Comparison of ENCODE assay signal across 8 mouse cellular contexts in genomic region chr4:46276851-46277581, GRCm38 (mm10).
A peak's percentile ranks its signal among the peaks of the same experiment; 100 is the strongest.
DNase-seq lines count a peak whose midpoint lies in the region; ATAC-seq and TF ChIP-seq lines count a peak whose summit lies in the region.

No protein-coding gene starts in this region.

- H3K27me3 ChIP-seq in hindbrain, embryonic 10.5 days (ENCODE audit: insufficient read depth, poor library complexity, severe bottlenecking) = peaks cover 51% of the 10 kb centered on the region
- H3K27me3 ChIP-seq in hindbrain, postnatal 0 days (ENCODE audit: insufficient read depth, low read length) = no peaks in the 10 kb centered on the region
- H3K27me3 ChIP-seq in hindbrain, embryonic 15.5 days = 0 out of 2 replicates have a peak, but pooled peaks cover 2% of the 10 kb centered on the region
- H3K27me3 ChIP-seq in liver, embryonic 16.5 days (ENCODE audit: control insufficient read depth, insufficient read depth, low read depth, low read length) = no peaks in the 10 kb centered on the region
- no peaks in the 10 kb centered on the region for H3K27me3 ChIP-seq in stomach, embryonic 15.5 days (replicated peaks)

- TF ChIP-seq CTCF in hindbrain, postnatal 0 days (IDR thresholded peaks at IDR 0.05; ENCODE audit: low read depth) = no peak

- H3K4me3 ChIP-seq in hindbrain, embryonic 10.5 days = peak overlapping the region; percentile 5; the same call in 1 of the 2 replicates
- no peak overlapping the region for H3K4me3 ChIP-seq in hindbrain, postnatal 0 days (ENCODE audit: low read length)
- H3K4me3 ChIP-seq in hindbrain, embryonic 15.5 days = no peak overlapping the region
- H3K4me3 ChIP-seq in liver, embryonic 16.5 days (ENCODE audit: low read depth, low read length) = no peak overlapping the region
- no peak overlapping the region for H3K4me3 ChIP-seq in stomach, embryonic 15.5 days (replicated peaks)

- 18% methylated on average over 19 of the region's 19 CpGs for WGBS in hindbrain, embryonic 10.5 days
- WGBS in hindbrain, postnatal 0 days = 23% methylated on average over 19 of the region's 19 CpGs
- 29% methylated on average over 19 of the region's 19 CpGs for WGBS in hindbrain, embryonic 15.5 days
- 15% methylated on average over 19 of the region's 19 CpGs for WGBS in liver, embryonic 16.5 days (ENCODE audit: insufficient replicate concordance)
- 14% methylated on average over 19 of the region's 19 CpGs for WGBS in stomach, embryonic 15.5 days

- no peak overlapping the region for H3K9ac ChIP-seq in hindbrain, postnatal 0 days (replicated peaks; ENCODE audit: low read length)
- H3K9ac ChIP-seq in hindbrain, embryonic 15.5 days = no peak overlapping the region
- no peak overlapping the region for H3K9ac ChIP-seq in liver, embryonic 16.5 days (ENCODE audit: low read depth, low read length)
- no peak overlapping the region for H3K9ac ChIP-seq in stomach, embryonic 15.5 days

- no peak for ATAC-seq in hindbrain, postnatal 0 days
- no peak; the same call in 1 of the 2 replicates for ATAC-seq in hindbrain, embryonic 15.5 days (ENCODE audit: low FRiP score, low read depth)
- 0 out of 2 replicates have a peak, but pooled peaks have one; percentile 13 for ATAC-seq in liver, embryonic 16.5 days (ENCODE audit: low read depth)
- no peak; the same call in 1 of the 2 replicates for ATAC-seq in stomach, embryonic 15.5 days (ENCODE audit: insufficient read depth, low FRiP score, low read depth)

- H3K27ac ChIP-seq in hindbrain, embryonic 10.5 days = peak overlapping the region; percentile 64
- H3K27ac ChIP-seq in hindbrain, postnatal 0 days = no peak overlapping the region
- no peak overlapping the region; the same call in 1 of the 2 replicates for H3K27ac ChIP-seq in hindbrain, embryonic 15.5 days (replicated peaks)
- H3K27ac ChIP-seq in liver, embryonic 16.5 days (ENCODE audit: low read length) = no peak overlapping the region
- H3K27ac ChIP-seq in stomach, embryonic 15.5 days = no peak overlapping the region

- H3K36me3 ChIP-seq in hindbrain, embryonic 10.5 days = no peaks in the 10 kb centered on the region
- no peaks in the 10 kb centered on the region for H3K36me3 ChIP-seq in hindbrain, postnatal 0 days (ENCODE audit: insufficient read depth, low read length)
- H3K36me3 ChIP-seq in hindbrain, embryonic 15.5 days = no peaks in the 10 kb centered on the region
- H3K36me3 ChIP-seq in liver, embryonic 16.5 days (ENCODE audit: control insufficient read depth, insufficient read depth) = no peaks in the 10 kb centered on the region
- H3K36me3 ChIP-seq in stomach, embryonic 15.5 days = no peaks in the 10 kb centered on the region

- H3K4me2 ChIP-seq in hindbrain, postnatal 0 days (ENCODE audit: low read depth, low read length) = no peak overlapping the region
- H3K4me2 ChIP-seq in hindbrain, embryonic 15.5 days = peak overlapping the region; percentile 2; the same call in 1 of the 2 replicates
- H3K4me2 ChIP-seq in liver, embryonic 16.5 days (ENCODE audit: low read depth, low read length) = no peak overlapping the region
- peak overlapping the region; percentile 24; the same call in 1 of the 2 replicates for H3K4me2 ChIP-seq in stomach, embryonic 15.5 days

- H3K9me3 ChIP-seq in hindbrain, embryonic 10.5 days = no peaks in the 10 kb centered on the region
- no peaks in the 10 kb centered on the region for H3K9me3 ChIP-seq in hindbrain, postnatal 0 days (ENCODE audit: low read length)
- H3K9me3 ChIP-seq in hindbrain, embryonic 15.5 days = no peaks in the 10 kb centered on the region
- H3K9me3 ChIP-seq in liver, embryonic 16.5 days (replicated peaks; ENCODE audit: control insufficient read depth, low read length) = no peaks in the 10 kb centered on the region
- H3K9me3 ChIP-seq in stomach, embryonic 15.5 days = no peaks in the 10 kb centered on the region

- peak; percentile 42 for DNase-seq in hindbrain, embryonic 10.5 days (ENCODE audit: low spot score)
- DNase-seq in hindbrain, postnatal 0 days (ENCODE audit: low spot score) = no peak
- peak; percentile 68 for DNase-seq in embryo, embryonic 11 days
- DNase-seq in frontal cortex, postnatal 10 days (ENCODE audit: low spot score in 2 of 2) = no peak
- DNase-seq in right cerebral cortex, postnatal 4 days = no peak

- peaks cover 17% of the 10 kb centered on the region for H3K4me1 ChIP-seq in hindbrain, embryonic 10.5 days (replicated peaks)
- no peaks in the 10 kb centered on the region for H3K4me1 ChIP-seq in hindbrain, postnatal 0 days (ENCODE audit: insufficient read depth, low read length)
- peaks cover 7% of the 10 kb centered on the region for H3K4me1 ChIP-seq in hindbrain, embryonic 15.5 days (replicated peaks)
- H3K4me1 ChIP-seq in liver, embryonic 16.5 days (ENCODE audit: control insufficient read depth, low read depth, low read length) = no peaks in the 10 kb centered on the region; the same call in 1 of the 2 replicates
- no peaks in the 10 kb centered on the region for H3K4me1 ChIP-seq in stomach, embryonic 15.5 days

Comparison
In these comparisons a context has a peak if more than half of its experiments do, and no peak if none do; other contexts are left out.
1. DNase-seq: peak in hindbrain, embryonic 10.5 days (single experiment) and embryo, embryonic 11 days (single experiment); none in hindbrain, postnatal 0 days (single experiment), frontal cortex, postnatal 10 days (0 of 2) and right cerebral cortex, postnatal 4 days (single experiment).
2. H3K4me2 ChIP-seq: peak in hindbrain, embryonic 15.5 days (single experiment) and stomach, embryonic 15.5 days (single experiment); none in hindbrain, postnatal 0 days (single experiment) and liver, embryonic 16.5 days (single experiment).